Mouse (Mus musculus) thymus, adult 2 months (tissue): ENCODE measurements around the gene Kcnq1. TPM values are rescaled to one million over a fixed set of nuclear protein-coding genes. Genes with fewer than 3 reads are reported as not detected.

Experiments
- DNase-seq: peaks from one replicate; pipeline ENCODE4 v3.0.0; 2021
- H3K27ac ChIP-seq: fragments of 200-500 bp; 2 replicates; pipeline ENCODE4 v1.5.1; 2012; ENCODE audit warnings: low read length, control low read depth; ENCODE audit not compliant: control insufficient read depth, insufficient read depth
- H3K27me3 ChIP-seq: fragments of 200-500 bp; 2 replicates; pipeline ENCODE4 v1.6.1; 2012; ENCODE audit warnings: mild to moderate bottlenecking, low read length, moderate library complexity, mixed read lengths; ENCODE audit not compliant: control insufficient read depth, insufficient read depth
- H3K36me3 ChIP-seq: fragments of 200-500 bp; 2 replicates; pipeline ENCODE4 v1.6.1; 2012; ENCODE audit warnings: mild to moderate bottlenecking, low read length, moderate library complexity; ENCODE audit not compliant: control insufficient read depth, insufficient read depth
- H3K4me1 ChIP-seq: fragments of 200-500 bp; replicated peaks from 2 replicates; pipeline ENCODE4 v1.6.1; 2012; ENCODE audit warnings: low read length; ENCODE audit not compliant: control insufficient read depth, insufficient read depth
- H3K4me3 ChIP-seq: fragments of 200-500 bp; 2 replicates; pipeline ENCODE4 v1.5.1; 2012; ENCODE audit warnings: mild to moderate bottlenecking, low read length, control low read depth, moderate library complexity; ENCODE audit not compliant: control insufficient read depth, insufficient read depth
- CTCF ChIP-seq: fragments of 200-500 bp; IDR thresholded peaks from 2 replicates; pipeline ENCODE4 v1.5.1; 2012; ENCODE audit warnings: mild to moderate bottlenecking, control low read depth, low read length, moderate library complexity, borderline replicate concordance; ENCODE audit not compliant: control insufficient read depth, poor library complexity, insufficient read depth; ENCODE audit errors: extremely low read depth
- POLR2A ChIP-seq: fragments of 200-500 bp; IDR thresholded peaks from 2 replicates; pipeline ENCODE4 v1.6.1; 2012; ENCODE audit warnings: mild to moderate bottlenecking, low read length, control low read depth, moderate library complexity; ENCODE audit not compliant: control insufficient read depth, poor library complexity, insufficient read depth; ENCODE audit errors: extremely low read depth
- WGBS: fragments of 180-500 bp; shearing (Covaris S2); methylation state at CpG from one replicate; pipeline ENCODE4 v1.1.7; 2018; 5-methylcytosine and 5-hydroxymethylcytosine counted together
- polyA plus RNA-seq: library from polyadenylated mRNA; depleted of rRNA; stranded (reverse); fragments of >200 nt; gene quantifications from 2 replicates; pipeline ENCODE4 v1.2.3, GENCODE M21; 2012

The Kcnq1 gene
- polyA plus RNA-seq, 1 experiment: 4.6 TPM

DNA sequence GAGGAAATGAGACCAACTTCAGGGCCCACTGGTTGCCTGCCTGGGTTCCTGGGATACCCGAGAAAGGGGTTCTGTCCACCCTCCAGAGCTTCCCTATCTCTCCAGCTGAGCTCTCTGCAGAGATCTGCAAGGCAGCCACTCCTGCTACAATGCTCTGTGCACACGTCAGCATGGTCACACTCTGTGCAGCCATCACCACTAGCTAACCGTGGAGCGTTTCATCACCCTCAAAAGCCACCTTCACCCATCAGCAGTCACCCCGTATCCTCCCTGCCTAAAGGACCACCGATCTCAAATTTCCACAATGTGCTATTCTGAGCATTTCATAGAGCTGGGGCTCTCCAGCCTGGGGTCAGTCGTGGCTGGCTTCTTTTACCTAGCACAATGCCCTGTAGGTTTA is 243.1 kb downstream of the Kcnq1 start:
- no peaks in the 10 kb centered on the region for H3K36me3 ChIP-seq
- no peak overlapping the region for H3K27ac ChIP-seq
- DNase-seq: no peak
- H3K4me3 ChIP-seq: no peak overlapping the region
- H3K4me1 ChIP-seq: no peaks in the 10 kb centered on the region
- 90% methylated on average over 7 of the region's 7 CpGs for WGBS
- no peaks in the 10 kb centered on the region for H3K27me3 ChIP-seq
- TF ChIP-seq CTCF: no peak
- no peak for TF ChIP-seq POLR2A

DNA sequence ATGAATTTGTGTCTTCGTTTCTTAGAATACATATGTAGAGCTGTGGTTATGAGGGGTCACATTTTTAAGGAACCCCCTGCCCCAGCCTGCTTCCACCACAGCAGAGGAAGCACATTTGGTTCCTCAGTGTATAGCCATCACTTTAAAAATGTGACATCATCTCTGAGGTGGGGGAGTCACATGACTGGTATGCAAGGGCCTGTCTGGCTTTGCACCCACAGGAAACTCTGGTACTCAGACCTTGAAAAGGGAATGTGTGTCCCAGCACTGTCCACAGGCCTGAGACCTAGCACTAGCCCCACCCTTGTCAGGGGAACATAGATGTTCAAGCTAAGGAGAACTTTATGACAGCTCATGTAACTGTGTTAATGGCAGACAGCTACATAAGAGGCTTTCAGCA is 243.7 kb downstream of the Kcnq1 start:
- Histone ChIP-seq H3K27me3 (no peaks in the 10 kb centered on the region), H3K36me3 (no peaks in the 10 kb centered on the region), H3K27ac (no peak overlapping the region), H3K4me3 (no peak overlapping the region), H3K4me1 (no peaks in the 10 kb centered on the region)
- TF ChIP-seq CTCF: no peak
- 50% methylated on average over 1 of the region's 1 CpGs for WGBS
- DNase-seq: no peak

DNA sequence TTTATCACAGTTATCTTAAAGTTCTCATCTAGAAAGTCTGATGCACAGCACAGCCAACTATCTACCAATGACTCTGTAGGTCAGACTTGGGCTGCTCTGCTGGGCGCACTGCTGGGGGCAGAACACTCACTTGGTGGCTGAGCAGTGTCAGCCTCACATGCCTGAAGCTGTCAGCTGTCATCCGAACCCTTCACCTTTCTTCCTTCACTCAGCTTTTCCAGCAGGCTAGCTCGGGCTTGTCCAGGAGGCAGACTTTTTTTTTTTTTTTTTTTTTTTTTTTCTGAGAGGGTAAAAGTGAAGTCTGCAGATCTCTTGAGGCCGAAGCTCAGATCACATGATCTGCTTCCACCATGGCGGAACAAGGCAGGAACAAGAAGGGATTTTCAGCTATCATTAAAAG is 249.7 kb downstream of the Kcnq1 start:
- H3K4me1 ChIP-seq: no peaks in the 10 kb centered on the region
- WGBS: 92% methylated on average over 5 of the region's 5 CpGs
- H3K36me3 ChIP-seq: no peaks in the 10 kb centered on the region
- no peaks in the 10 kb centered on the region for H3K27me3 ChIP-seq
- TF ChIP-seq CTCF (no peak), POLR2A (no peak)
- no peak overlapping the region for H3K4me3 ChIP-seq
- no peak overlapping the region for H3K27ac ChIP-seq
- DNase-seq: no peak

DNA sequence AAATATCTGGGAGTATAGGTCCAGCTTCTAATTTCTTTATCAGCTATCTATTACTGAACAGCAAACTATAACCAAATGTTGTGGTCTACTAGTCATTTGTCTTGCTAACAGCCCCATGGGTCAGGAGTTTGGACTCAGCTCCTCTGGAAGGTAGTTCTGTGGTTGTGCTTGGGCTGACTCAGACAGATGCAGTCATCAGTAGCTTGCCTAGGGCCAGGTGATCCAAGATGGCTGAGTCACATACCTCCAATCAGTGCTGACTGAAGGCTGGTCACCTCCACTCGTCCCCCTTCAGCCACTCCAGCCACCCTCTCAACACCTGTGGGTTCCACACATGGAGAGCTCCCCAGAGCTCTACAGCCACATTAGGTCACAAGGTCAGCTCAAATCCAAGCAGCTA is 250.9 kb downstream of the Kcnq1 start:
- H3K4me1 ChIP-seq: no peaks in the 10 kb centered on the region
- H3K27me3 ChIP-seq: no peaks in the 10 kb centered on the region
- no peak overlapping the region for H3K4me3 ChIP-seq
- WGBS: 64% methylated on average over 1 of the region's 1 CpGs
- DNase-seq: no peak
- H3K36me3 ChIP-seq: no peaks in the 10 kb centered on the region
- no peak overlapping the region for H3K27ac ChIP-seq
- TF ChIP-seq POLR2A (no peak), CTCF (no peak)

DNA sequence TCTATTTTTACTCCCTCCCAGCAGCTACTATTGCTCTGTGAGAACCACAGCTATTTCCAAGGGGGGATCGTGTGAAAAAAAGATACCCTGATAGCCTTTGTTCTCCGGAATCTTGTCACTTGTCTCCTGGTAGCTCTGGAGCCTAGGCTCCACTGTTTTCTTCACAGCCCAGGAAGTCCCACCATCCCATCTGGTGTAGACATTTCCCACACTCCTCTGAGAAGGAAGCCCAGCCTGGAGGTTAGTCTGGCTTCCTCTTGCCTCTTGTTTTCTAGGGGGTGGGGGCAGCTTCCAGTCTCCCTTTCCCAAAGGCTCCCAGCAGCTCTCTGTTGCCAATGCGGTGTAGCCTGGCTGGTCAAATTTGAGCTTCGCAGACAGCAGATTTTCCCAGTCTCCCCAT is 251.7 kb downstream of the Kcnq1 start:
- no peaks in the 10 kb centered on the region for H3K36me3 ChIP-seq
- H3K27me3 ChIP-seq: no peaks in the 10 kb centered on the region
- H3K4me3 ChIP-seq: no peak overlapping the region
- no peaks in the 10 kb centered on the region for H3K4me1 ChIP-seq
- H3K27ac ChIP-seq: no peak overlapping the region
- 94% methylated on average over 4 of the region's 4 CpGs for WGBS
- DNase-seq: no peak
- TF ChIP-seq POLR2A (no peak), CTCF (no peak)

DNA sequence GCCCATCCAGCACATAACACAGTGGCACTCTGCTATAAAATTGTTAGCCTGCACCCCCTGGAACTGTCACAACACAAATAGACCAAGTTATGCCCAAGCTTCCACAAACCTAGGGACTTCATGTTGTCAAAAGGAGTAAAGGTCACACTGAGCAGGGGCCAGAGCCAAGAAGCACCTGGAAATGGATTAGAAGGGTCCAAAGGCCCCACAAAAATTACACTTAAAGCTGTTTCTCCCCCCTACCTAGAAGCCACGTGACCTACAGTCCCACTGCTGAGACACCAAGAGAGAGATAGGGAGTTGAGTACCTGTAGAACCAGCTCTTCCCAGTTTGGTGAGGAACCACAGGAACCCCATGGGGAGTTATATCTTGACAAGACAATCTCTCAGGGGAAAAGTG is 253.6 kb downstream of the Kcnq1 start:
- no peak for TF ChIP-seq POLR2A
- no peak for TF ChIP-seq CTCF
- WGBS: 90% methylated on average over 1 of the region's 1 CpGs
- DNase-seq: no peak

DNA sequence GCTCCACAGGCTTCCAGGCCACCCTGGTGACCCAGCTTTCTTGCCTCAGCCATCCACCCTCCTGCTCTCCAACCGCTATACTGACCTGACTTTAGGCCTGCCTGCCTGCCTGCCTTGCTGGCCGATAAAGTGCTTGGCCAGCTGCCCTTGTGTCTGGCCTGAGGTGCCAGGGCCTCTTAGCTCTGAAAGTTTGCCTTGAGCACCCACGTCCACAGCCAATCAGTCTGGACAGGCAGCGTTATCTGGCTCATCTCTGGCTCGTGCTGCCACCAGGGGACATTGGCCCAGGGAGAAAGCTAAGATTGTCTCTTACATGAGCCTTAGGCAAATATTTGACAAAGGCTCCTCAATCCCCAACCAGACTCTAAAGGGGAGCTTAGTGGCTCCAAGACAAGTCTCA is 254.6 kb downstream of the Kcnq1 start:
- H3K4me3 ChIP-seq: no peak overlapping the region
- no peaks in the 10 kb centered on the region for H3K27me3 ChIP-seq
- no peak overlapping the region for H3K27ac ChIP-seq
- no peaks in the 10 kb centered on the region for H3K4me1 ChIP-seq
- no peak for TF ChIP-seq POLR2A
- TF ChIP-seq CTCF: no peak
- no peaks in the 10 kb centered on the region for H3K36me3 ChIP-seq
- 93% methylated on average over 5 of the region's 5 CpGs for WGBS
- no peak for DNase-seq

More for the DNA sequence above, 253.6 kb downstream of the Kcnq1 start:
- H3K4me3 ChIP-seq: no peak overlapping the region
- no peaks in the 10 kb centered on the region for H3K36me3 ChIP-seq
- H3K27me3 ChIP-seq: no peaks in the 10 kb centered on the region
- no peaks in the 10 kb centered on the region for H3K4me1 ChIP-seq
- no peak overlapping the region for H3K27ac ChIP-seq
